Mouse (Mus musculus): Measurements from ENCODE around the gene Serpinf1.

DNA sequence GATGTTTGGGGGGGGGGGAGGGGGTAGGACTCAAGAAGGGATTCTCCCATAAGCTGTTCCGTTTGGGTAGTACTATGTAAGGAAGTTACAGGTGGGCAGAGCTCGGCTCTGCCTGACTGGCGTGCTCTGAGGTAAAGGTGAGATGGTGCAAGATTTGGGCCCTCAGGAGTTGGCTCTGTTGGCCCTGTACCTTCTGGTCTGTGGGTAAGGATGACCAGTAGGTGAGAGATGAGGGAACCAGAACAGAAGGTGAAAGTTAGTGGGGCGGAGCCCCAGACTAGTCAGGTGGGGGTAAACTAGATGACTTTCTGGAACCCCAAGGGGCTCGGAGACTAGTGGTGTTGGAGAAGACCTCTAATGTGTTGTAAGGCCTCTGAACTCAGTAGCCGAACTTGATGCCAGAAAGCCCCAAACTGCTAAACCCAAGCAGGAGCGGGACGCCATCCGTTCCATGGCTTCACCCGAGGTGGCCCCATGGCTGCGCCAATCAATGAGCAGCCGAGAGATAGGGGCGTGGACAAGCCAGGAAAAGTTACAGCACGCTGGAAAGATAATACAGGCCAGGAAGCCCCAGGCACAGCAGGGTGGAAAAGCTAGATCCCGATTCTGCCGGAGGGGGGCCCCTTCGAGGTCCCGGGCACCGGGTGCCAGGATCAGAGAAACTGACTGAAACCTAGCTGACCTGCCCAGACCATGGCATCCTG lies 45.2 kb upstream of the Serpinf1 start:
- TF ChIP-seq CTCF (IDR thresholded peaks at IDR 0.05; ENCODE audit: borderline replicate concordance, extremely low read depth, insufficient read depth, insufficient read length) = no peak
- no peak for TF ChIP-seq POLR2A (IDR thresholded peaks at IDR 0.05; ENCODE audit: borderline replicate concordance, extremely low read depth, insufficient read depth, insufficient read length, poor library complexity, severe bottlenecking)

Measured in brain, embryonic 14.5 days (tissue).